Mouse (Mus musculus): Measurements from ENCODE around the gene Efhc1. TPM values are rescaled to one million over a fixed set of nuclear protein-coding genes. Genes with fewer than 3 reads are reported as not detected.

The Efhc1 gene
- polyA plus RNA-seq, 1 experiment from 2014 or later: 2.2 TPM

GRCm38 (mm10) chr1:21029000-21029399, 77.6 kb downstream of the Efhc1 start:
- 93% methylated on average over 4 of the region's 4 CpGs for WGBS
- Histone ChIP-seq H3K27me3 (replicated peaks; ENCODE audit: low read depth, poor library complexity, severe bottlenecking) (no peaks in the 10 kb centered on the region), H3K4me3 (no peak overlapping the region), H3K36me3 (replicated peaks) (peaks cover 8% of the 10 kb centered on the region; the same call in 1 of the 2 replicates), H3K4me1 (peaks cover 6% of the 10 kb centered on the region), H3K27ac (replicated peaks) (no peak overlapping the region), H3K9me3 (no peaks in the 10 kb centered on the region)
- no peak for DNase-seq (ENCODE audit: low spot score)

GRCm38 (mm10) chr1:21031650-21032049, 80.2 kb downstream of the Efhc1 start:
- peaks cover 19% of the 10 kb centered on the region for H3K36me3 ChIP-seq (replicated peaks)
- H3K4me1 ChIP-seq: peaks cover 6% of the 10 kb centered on the region
- no peak overlapping the region for H3K4me3 ChIP-seq
- 88% methylated on average over 2 of the region's 2 CpGs for WGBS
- no peaks in the 10 kb centered on the region for H3K9me3 ChIP-seq
- H3K27me3 ChIP-seq (replicated peaks; ENCODE audit: low read depth, poor library complexity, severe bottlenecking): no peaks in the 10 kb centered on the region
- no peak overlapping the region for H3K27ac ChIP-seq (replicated peaks)
- DNase-seq (ENCODE audit: low spot score): no peak

DNA sequence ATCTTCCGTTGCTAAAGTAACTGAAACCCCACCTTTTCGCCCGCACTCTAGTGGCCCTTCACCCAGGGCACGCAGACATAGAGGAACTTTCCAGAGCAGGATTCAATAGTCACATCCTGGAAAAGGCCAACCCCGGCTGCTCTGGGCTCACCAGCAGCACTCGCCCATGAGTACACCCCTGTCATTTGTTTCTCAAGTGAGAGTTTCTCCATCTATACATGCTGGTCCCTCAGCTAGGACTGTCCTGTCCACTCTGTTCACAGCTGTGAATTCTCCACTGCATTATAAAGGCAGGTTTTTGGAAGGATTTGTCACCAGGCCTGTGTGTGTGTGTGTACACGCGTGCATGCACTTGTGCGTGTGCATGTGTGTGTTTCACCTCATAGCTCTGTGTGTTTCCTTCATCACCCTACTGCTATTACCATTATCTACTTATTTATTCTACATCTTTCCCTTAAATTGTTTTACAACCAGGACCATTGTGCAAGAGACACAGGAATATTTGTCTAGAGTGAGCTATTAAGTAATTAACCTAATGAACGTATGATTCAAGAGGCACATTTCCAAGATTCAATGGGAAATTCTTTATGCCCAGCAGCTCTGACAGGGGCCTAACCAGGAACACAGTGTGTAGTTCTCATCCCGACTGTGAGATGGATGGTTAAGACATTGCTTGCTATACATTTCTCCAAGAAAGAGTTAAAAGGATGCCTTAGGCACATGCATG, 81.8 kb downstream of the Efhc1 start:
- Histone ChIP-seq H3K27me3 (replicated peaks; ENCODE audit: low read depth, poor library complexity, severe bottlenecking) (no peaks in the 10 kb centered on the region), H3K4me3 (no peak overlapping the region), H3K36me3 (replicated peaks) (peaks cover 20% of the 10 kb centered on the region), H3K27ac (replicated peaks) (no peak overlapping the region), H3K9me3 (no peaks in the 10 kb centered on the region), H3K4me1 (peaks cover 6% of the 10 kb centered on the region)
- DNase-seq (ENCODE audit: low spot score): no peak
- WGBS: 91% methylated on average over 11 of the region's 11 CpGs

GRCm38 (mm10) chr1:21033792-21034119, 82.3 kb downstream of the Efhc1 start:
- no peak for DNase-seq (ENCODE audit: low spot score)
- Histone ChIP-seq H3K4me3 (no peak overlapping the region), H3K9me3 (no peaks in the 10 kb centered on the region), H3K4me1 (peaks cover 6% of the 10 kb centered on the region), H3K27ac (replicated peaks) (no peak overlapping the region), H3K27me3 (replicated peaks; ENCODE audit: low read depth, poor library complexity, severe bottlenecking) (no peaks in the 10 kb centered on the region), H3K36me3 (replicated peaks) (peaks cover 20% of the 10 kb centered on the region)

DNA sequence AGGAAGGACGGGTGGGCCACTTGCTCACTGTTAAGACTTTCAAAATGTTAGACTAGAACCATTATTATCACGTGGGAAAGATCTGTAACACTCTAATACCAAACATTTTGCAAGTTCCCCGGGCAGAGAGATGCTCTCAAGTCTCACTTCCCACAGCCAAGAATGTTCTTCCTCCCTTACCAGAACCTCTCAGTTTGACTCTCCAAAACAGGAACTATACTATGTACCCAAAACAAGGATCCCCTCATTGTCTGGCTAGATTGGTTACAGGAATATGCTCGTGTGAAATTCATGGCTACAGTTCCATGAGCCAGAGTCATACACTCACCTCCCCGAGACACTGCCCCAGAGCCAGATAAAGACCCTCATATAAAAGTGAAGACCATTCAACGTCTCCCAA, 84.5 kb downstream of the Efhc1 start:
- no peaks in the 10 kb centered on the region for H3K27me3 ChIP-seq (replicated peaks; ENCODE audit: low read depth, poor library complexity, severe bottlenecking)
- H3K4me1 ChIP-seq: peaks cover 6% of the 10 kb centered on the region
- no peaks in the 10 kb centered on the region for H3K9me3 ChIP-seq
- peaks cover 17% of the 10 kb centered on the region for H3K36me3 ChIP-seq (replicated peaks)
- 82% methylated on average over 6 of the region's 6 CpGs for WGBS
- H3K27ac ChIP-seq (replicated peaks): no peak overlapping the region
- no peak overlapping the region for H3K4me3 ChIP-seq
- DNase-seq (ENCODE audit: low spot score): no peak

- 87% methylated on average over 6 of the region's 6 CpGs for WGBS
- no peak overlapping the region for H3K27ac ChIP-seq (replicated peaks)
- peaks cover 17% of the 10 kb centered on the region for H3K36me3 ChIP-seq (replicated peaks)
- DNase-seq (ENCODE audit: low spot score): no peak
- no peaks in the 10 kb centered on the region for H3K27me3 ChIP-seq (replicated peaks; ENCODE audit: low read depth, poor library complexity, severe bottlenecking)
- H3K4me3 ChIP-seq: no peak overlapping the region
- H3K9me3 ChIP-seq: no peaks in the 10 kb centered on the region
- H3K4me1 ChIP-seq: peaks cover 12% of the 10 kb centered on the region
Observed at GRCm38 (mm10) chr1:21037881-21038601, 86.6 kb downstream of the Efhc1 start.

- no peaks in the 10 kb centered on the region for H3K9me3 ChIP-seq
- peaks cover 7% of the 10 kb centered on the region; the same call in 1 of the 2 replicates for H3K4me1 ChIP-seq
- 91% methylated on average over 3 of the region's 3 CpGs for whole genome bisulfite sequencing
- H3K27me3 ChIP-seq (replicated peaks; ENCODE audit: low read depth, poor library complexity, severe bottlenecking): no peaks in the 10 kb centered on the region
- no peak for DNase-seq (ENCODE audit: low spot score)
- no peak overlapping the region for H3K27ac ChIP-seq (replicated peaks)
- no peak overlapping the region for H3K4me3 ChIP-seq
- H3K36me3 ChIP-seq (replicated peaks): peaks cover 17% of the 10 kb centered on the region
Observed at GRCm38 (mm10) chr1:21039564-21039963, 88.1 kb downstream of the Efhc1 start.

DNA sequence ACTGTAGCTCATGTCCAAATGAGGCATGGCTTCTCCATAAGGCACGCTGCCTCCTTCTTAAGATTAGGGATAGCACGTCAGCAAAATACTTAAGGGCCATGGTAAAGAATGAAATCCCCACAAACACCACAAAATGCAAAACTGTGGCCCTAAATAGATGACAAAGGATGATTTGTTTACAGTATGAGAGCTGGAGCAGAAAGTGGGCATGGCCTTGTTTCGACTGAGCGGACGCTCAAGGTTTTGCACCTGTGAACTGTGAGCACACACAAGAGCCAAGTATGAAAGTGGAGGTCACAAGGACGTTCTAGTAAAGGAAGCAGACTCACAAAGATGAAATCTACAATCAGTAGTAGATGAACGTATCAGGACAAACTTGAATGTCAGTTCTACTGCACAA, 88.7 kb downstream of the Efhc1 start:
- no peak for DNase-seq (ENCODE audit: low spot score)
- no peak overlapping the region for H3K4me3 ChIP-seq
- no peaks in the 10 kb centered on the region for H3K27me3 ChIP-seq (replicated peaks; ENCODE audit: low read depth, poor library complexity, severe bottlenecking)
- peaks cover 12% of the 10 kb centered on the region for H3K36me3 ChIP-seq (replicated peaks)
- 90% methylated on average over 7 of the region's 7 CpGs for WGBS
- peaks cover 13% of the 10 kb centered on the region; the same call in 1 of the 2 replicates for H3K4me1 ChIP-seq
- no peaks in the 10 kb centered on the region for H3K9me3 ChIP-seq
- H3K27ac ChIP-seq (replicated peaks): no peak overlapping the region

Other genes starting within 250 kb of the Efhc1 start
- gene Il17a, start 220.7 kb upstream of the Efhc1 start, polyA plus RNA-seq (2016; fragmentation: Nextera tagmentation; extraction: Ambion mirVana): not detected in 2 replicates
- gene Il17f, start 161.0 kb upstream of the Efhc1 start, polyA plus RNA-seq (2016; fragmentation: Nextera tagmentation; extraction: Ambion mirVana): 0.16 and 0.36 TPM in 2 replicates
- gene Mcm3, start 131.3 kb upstream of the Efhc1 start, polyA plus RNA-seq (2016; fragmentation: Nextera tagmentation; extraction: Ambion mirVana): 278 and 297 TPM in 2 replicates
- gene Paqr8, start 61.0 kb upstream of the Efhc1 start, polyA plus RNA-seq (2016; fragmentation: Nextera tagmentation; extraction: Ambion mirVana): 4.0 and 4.4 TPM in 2 replicates
- 7.4 and 7.5 TPM in 2 replicates for gene Tram2, start 127.6 kb downstream of the Efhc1 start, polyA plus RNA-seq (2016; fragmentation: Nextera tagmentation; extraction: Ambion mirVana)

Data from embryonic facial prominence, embryonic 10.5 days (tissue).